Mouse (Mus musculus) neutrophil, adult 5-6 weeks (primary cell): ENCODE data around the gene Rhox2b. TPM values are rescaled to one million over a fixed set of nuclear protein-coding genes. Genes with fewer than 3 reads are reported as not detected.
"Not testable (repeated sequence)": the region's sequence is repeated elsewhere in the genome, so short reads cannot be mapped to it uniquely, and the experiment has no call there.

Source experiments
- ATAC-seq: fragments of 151-379, 151-347 bp; 2 replicates; pipeline ENCODE4 v1.8.0; 2017; ENCODE audit warnings: mild to moderate bottlenecking, moderate TSS enrichment; ENCODE audit not compliant: insufficient number of reproducible peaks, poor library complexity, low FRiP score, severe bottlenecking; ENCODE audit errors: extremely low read depth
- total RNA-seq: library from RNA; stranded (forward); fragments of 200-1000 nt; gene quantifications from 2 replicates; pipeline ENCODE4 v1.2.3, GENCODE M21; 2017

Rhox2b gene
- not detected in 2 replicates for total RNA-seq

- ATAC-seq, result not testable (repeated sequence)
Observed at GRCm38 (mm10) chrX:37411767-37412166, at the start of gene Rhox2b. Gene Rhox2b, plus strand, starts transcription at chrX:37412067.

DNA sequence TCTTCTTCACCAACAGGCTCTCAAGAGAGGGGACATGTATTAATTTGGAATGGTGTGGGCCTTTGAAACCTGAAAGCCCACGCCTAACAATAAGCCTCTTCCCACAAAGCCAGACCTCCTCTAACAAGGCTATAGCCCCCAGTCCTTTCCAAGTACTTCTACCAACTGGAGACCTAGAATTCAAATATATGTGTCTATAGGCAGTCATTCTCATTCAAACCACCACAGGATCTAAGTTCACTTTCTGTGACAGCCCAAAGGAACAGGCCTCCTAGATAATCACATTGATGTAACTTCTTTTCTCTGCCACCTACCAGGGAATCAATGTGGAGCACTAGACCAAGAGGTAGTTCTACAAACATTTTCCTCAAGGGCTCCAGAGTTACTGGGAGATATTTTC is 32.1 kb upstream of the Rhox2b start, which contains the start of gene Rhox3a2:
Gene Rhox3a2, plus strand, starts transcription at position 301 of the 400 bp plus-strand sequence.
- ATAC-seq, result not testable (repeated sequence)

DNA sequence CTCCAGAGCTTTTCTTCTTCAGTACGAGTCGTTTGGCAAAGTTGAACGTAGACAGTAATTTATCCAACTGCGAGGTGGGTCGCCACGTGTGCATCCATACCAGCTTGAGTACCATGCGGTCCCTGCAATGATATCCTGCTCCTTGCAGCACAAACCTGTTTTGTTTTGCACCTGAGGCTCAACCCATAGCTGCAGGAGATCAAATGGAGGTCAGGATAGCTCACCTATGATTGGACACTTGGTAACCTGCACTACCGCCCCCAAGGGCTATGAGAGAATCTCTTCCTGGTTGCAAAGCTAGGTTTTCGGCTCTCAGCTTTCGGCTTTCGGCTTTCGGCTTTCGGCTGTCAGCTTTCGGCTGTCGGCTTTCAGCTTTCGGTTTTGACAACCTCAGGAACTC is 21.3 kb upstream of the Rhox2b start, which contains the start of gene Rhox4a2:
Gene Rhox4a2, plus strand, starts transcription at position 301 of the 400 bp plus-strand sequence.
- not testable (repeated sequence) for ATAC-seq

- ATAC-seq, result not testable (repeated sequence)
Observed at GRCm38 (mm10) chrX:37432194-37432593, 20.3 kb downstream of the Rhox2b start, which contains the start of gene Rhox4b. Gene Rhox4b, plus strand, starts transcription at chrX:37432494.

- not testable (repeated sequence) for ATAC-seq
Observed at GRCm38 (mm10) chrX:37453380-37453779, 41.5 kb downstream of the Rhox2b start, which contains the start of gene Rhox2c. Gene Rhox2c, plus strand, starts transcription at chrX:37453680.

- ATAC-seq, result not testable (repeated sequence)
Observed at GRCm38 (mm10) chrX:37458285-37458684, 46.4 kb downstream of the Rhox2b start, which contains the start of gene Rhox3c. Gene Rhox3c, plus strand, starts transcription at chrX:37458585.

Other genes with a start within 250 kb of the Rhox2b start
- gene Akap14, start 243.2 kb upstream of the Rhox2b start, total RNA-seq, result not detected in 2 replicates
- 42.2 and 70.6 TPM in 2 replicates for gene Ndufa1, start 220.9 kb upstream of the Rhox2b start, total RNA-seq
- 3.3 and 4.4 TPM in 2 replicates for gene Rnf113a1, start 220.8 kb upstream of the Rhox2b start, total RNA-seq
- not detected in 2 replicates for gene Gm9, start 201.0 kb upstream of the Rhox2b start, total RNA-seq
- not detected in 2 replicates for gene Rhox1, start 189.8 kb upstream of the Rhox2b start, total RNA-seq
- gene Rhox2a, start 167.1 kb upstream of the Rhox2b start, total RNA-seq, result not detected in 2 replicates
- gene Rhox3a, start 162.1 kb upstream of the Rhox2b start, total RNA-seq, result not detected in 2 replicates
- not detected in 2 replicates for gene Rhox4a, start 146.7 kb upstream of the Rhox2b start, total RNA-seq
- not detected in 2 replicates for gene Rhox3a2, start 32.0 kb upstream of the Rhox2b start, total RNA-seq
- not detected in 2 replicates for gene Rhox4a2, start 21.2 kb upstream of the Rhox2b start, total RNA-seq
- not detected in 2 replicates for gene Rhox4b, start 20.4 kb downstream of the Rhox2b start, total RNA-seq
- not detected in 2 replicates for gene Rhox2c, start 41.6 kb downstream of the Rhox2b start, total RNA-seq
- gene Rhox3c, start 46.5 kb downstream of the Rhox2b start, total RNA-seq, result not detected in 2 replicates
- not detected in 2 replicates for gene Rhox4c, start 68.3 kb downstream of the Rhox2b start, total RNA-seq
- not detected in 2 replicates for gene Rhox2d, start 81.4 kb downstream of the Rhox2b start, total RNA-seq
- gene Rhox4d, start 102.3 kb downstream of the Rhox2b start, total RNA-seq, result not detected in 2 replicates
- not detected in 2 replicates for gene Rhox2e, start 118.4 kb downstream of the Rhox2b start, total RNA-seq
- not detected in 2 replicates for gene Rhox3e, start 130.0 kb downstream of the Rhox2b start, total RNA-seq
- not detected in 2 replicates for gene Rhox4e, start 145.3 kb downstream of the Rhox2b start, total RNA-seq
- gene Rhox2f, start 159.3 kb downstream of the Rhox2b start, total RNA-seq, result not detected in 2 replicates
- not detected in 2 replicates for gene Rhox3f, start 168.9 kb downstream of the Rhox2b start, total RNA-seq
- not detected in 2 replicates for gene Rhox4f, start 195.6 kb downstream of the Rhox2b start, total RNA-seq
- gene Rhox3g, start 216.5 kb downstream of the Rhox2b start, total RNA-seq, result not detected in 2 replicates
- not detected in 2 replicates for gene Rhox2g, start 231.4 kb downstream of the Rhox2b start, total RNA-seq
- gene Rhox4g, start 239.3 kb downstream of the Rhox2b start, total RNA-seq, result not detected in 2 replicates